ENCODE assay signal across 24 mouse cellular contexts in the genomic region with DNA sequence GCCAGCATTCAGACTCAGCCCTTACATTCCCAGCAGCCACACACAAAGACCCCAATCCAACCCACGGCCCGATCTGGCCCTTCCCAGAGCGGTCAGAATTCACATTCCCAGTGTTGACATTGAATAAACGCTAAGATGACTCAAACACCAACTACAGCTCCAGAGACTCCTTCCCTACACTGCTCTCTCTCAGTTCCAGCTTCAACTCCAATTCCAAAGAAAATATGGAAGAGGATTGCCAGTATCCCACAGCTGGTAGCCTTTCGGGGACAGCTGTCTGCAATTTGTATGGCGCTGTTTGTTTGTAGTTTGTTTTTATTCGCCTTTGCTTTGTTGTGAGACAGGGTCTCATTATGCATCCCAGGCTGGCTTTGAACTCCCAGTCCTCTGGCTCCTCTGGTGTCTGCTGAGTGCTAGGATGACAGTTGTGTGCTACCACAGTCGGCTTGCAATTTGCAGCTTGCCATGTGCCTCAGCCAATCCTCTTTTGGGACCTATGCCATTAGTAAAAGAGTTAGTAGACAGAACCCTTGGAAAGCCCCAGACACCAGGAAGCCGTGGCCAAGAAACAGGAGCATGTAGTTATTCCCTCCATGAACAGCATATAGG. TPM values are rescaled to one million over a fixed set of nuclear protein-coding genes. Genes with fewer than 3 reads are reported as not detected.
DNase-seq lines count a peak whose midpoint lies in the region; ATAC-seq lines count a peak whose summit lies in the region.
"Had no signal": no experiment of that assay in that cellular context is flagged by ENCODE, and none has a peak within 500 bp of the region (broad histone marks: within the 10 kb centered on the region; RNA-seq: fewer than 3 reads in every experiment).

No protein-coding gene starts in this region.

- no peak overlapping the region for H3K27ac ChIP-seq in forebrain, embryonic 16.5 days (ENCODE audit: low read length)
- H3K27ac ChIP-seq in forebrain, embryonic 11.5 days (ENCODE audit: low read depth, low read length) = no peak overlapping the region
- H3K27ac ChIP-seq in kidney, embryonic 16.5 days (ENCODE audit: low read length) = peak overlapping the region; percentile 50
- H3K27ac ChIP-seq in kidney, embryonic 15.5 days = no peak overlapping the region
- peak overlapping the region; percentile 31 for H3K27ac ChIP-seq in limb, embryonic 10.5 days
- no peak overlapping the region for H3K27ac ChIP-seq in midbrain, embryonic 15.5 days
- H3K27ac ChIP-seq: heart, embryonic 15.5 days; neural tube, embryonic 15.5 days; stomach, embryonic 15.5 days had no signal

- H3K4me1 ChIP-seq in forebrain, embryonic 16.5 days (replicated peaks; ENCODE audit: control insufficient read depth, insufficient read depth, low read length) = peaks cover 17% of the 10 kb centered on the region
- peaks cover 4% of the 10 kb centered on the region for H3K4me1 ChIP-seq in forebrain, embryonic 11.5 days (replicated peaks; ENCODE audit: control insufficient read depth, insufficient read depth, low read length)
- peaks cover 41% of the 10 kb centered on the region for H3K4me1 ChIP-seq in kidney, embryonic 16.5 days (ENCODE audit: insufficient read depth, low read length)
- peaks cover 36% of the 10 kb centered on the region for H3K4me1 ChIP-seq in kidney, embryonic 15.5 days
- H3K4me1 ChIP-seq in limb, embryonic 10.5 days = peaks cover 50% of the 10 kb centered on the region
- 0 out of 2 replicates have a peak, but pooled peaks cover 7% of the 10 kb centered on the region for H3K4me1 ChIP-seq in midbrain, embryonic 15.5 days

- H3K36me3 ChIP-seq in forebrain, embryonic 16.5 days (ENCODE audit: control insufficient read depth, insufficient read depth) = no peaks in the 10 kb centered on the region
- no peaks in the 10 kb centered on the region for H3K36me3 ChIP-seq in forebrain, embryonic 11.5 days (ENCODE audit: control insufficient read depth, insufficient read depth, low read length)
- H3K36me3 ChIP-seq in kidney, embryonic 16.5 days (ENCODE audit: insufficient read depth, low read length) = no peaks in the 10 kb centered on the region
- H3K36me3 ChIP-seq in kidney, embryonic 15.5 days = no peaks in the 10 kb centered on the region
- H3K36me3 ChIP-seq in limb, embryonic 10.5 days = no peaks in the 10 kb centered on the region
- no peaks in the 10 kb centered on the region for H3K36me3 ChIP-seq in midbrain, embryonic 15.5 days (replicated peaks)
- H3K36me3 ChIP-seq: G1E; heart, embryonic 15.5 days; neural tube, embryonic 15.5 days; stomach, embryonic 15.5 days had no signal

- H3K4me2 ChIP-seq in forebrain, embryonic 16.5 days (ENCODE audit: low read length) = no peak overlapping the region
- H3K4me2 ChIP-seq in forebrain, embryonic 11.5 days (ENCODE audit: low read depth, low read length, severe bottlenecking) = no peak overlapping the region
- H3K4me2 ChIP-seq in kidney, embryonic 16.5 days (replicated peaks; ENCODE audit: low read depth, low read length) = no peak overlapping the region
- no peak overlapping the region for H3K4me2 ChIP-seq in kidney, embryonic 15.5 days
- no peak overlapping the region for H3K4me2 ChIP-seq in midbrain, embryonic 15.5 days
- H3K4me2 ChIP-seq: heart, embryonic 15.5 days; neural tube, embryonic 15.5 days; stomach, embryonic 15.5 days had no signal

- no peaks in the 10 kb centered on the region for H3K9me3 ChIP-seq in forebrain, embryonic 16.5 days (ENCODE audit: control insufficient read depth, low read length)
- no peaks in the 10 kb centered on the region for H3K9me3 ChIP-seq in forebrain, embryonic 11.5 days (ENCODE audit: control insufficient read depth, low read length)
- H3K9me3 ChIP-seq in kidney, embryonic 16.5 days (ENCODE audit: low read length) = no peaks in the 10 kb centered on the region
- no peaks in the 10 kb centered on the region for H3K9me3 ChIP-seq in kidney, embryonic 15.5 days (replicated peaks)
- no peaks in the 10 kb centered on the region for H3K9me3 ChIP-seq in limb, embryonic 10.5 days (replicated peaks)
- no peaks in the 10 kb centered on the region for H3K9me3 ChIP-seq in midbrain, embryonic 15.5 days
- H3K9me3 ChIP-seq: heart, embryonic 15.5 days; neural tube, embryonic 15.5 days; stomach, embryonic 15.5 days had no signal

- H3K9ac ChIP-seq in forebrain, embryonic 16.5 days (replicated peaks; ENCODE audit: low read depth, low read length) = no peak overlapping the region
- no peak overlapping the region for H3K9ac ChIP-seq in forebrain, embryonic 11.5 days (ENCODE audit: low read length)
- H3K9ac ChIP-seq in kidney, embryonic 16.5 days (replicated peaks; ENCODE audit: low read length) = no peak overlapping the region
- no peak overlapping the region for H3K9ac ChIP-seq in kidney, embryonic 15.5 days
- no peak overlapping the region for H3K9ac ChIP-seq in midbrain, embryonic 15.5 days
- H3K9ac ChIP-seq: heart, embryonic 15.5 days; liver, postnatal 0 days; neural tube, embryonic 15.5 days; stomach, embryonic 15.5 days had no signal

- no peak overlapping the region for H3K4me3 ChIP-seq in forebrain, embryonic 16.5 days (replicated peaks; ENCODE audit: low read length)
- no peak overlapping the region for H3K4me3 ChIP-seq in forebrain, embryonic 11.5 days (ENCODE audit: low read depth, low read length)
- H3K4me3 ChIP-seq in kidney, embryonic 16.5 days (ENCODE audit: low read length) = no peak overlapping the region
- no peak overlapping the region for H3K4me3 ChIP-seq in kidney, embryonic 15.5 days (replicated peaks)
- H3K4me3 ChIP-seq in limb, embryonic 10.5 days = no peak overlapping the region
- H3K4me3 ChIP-seq in midbrain, embryonic 15.5 days = no peak overlapping the region
- H3K4me3 ChIP-seq: heart, embryonic 15.5 days; neural tube, embryonic 15.5 days; stomach, embryonic 15.5 days had no signal

- no peaks in the 10 kb centered on the region for H3K27me3 ChIP-seq in forebrain, embryonic 16.5 days (replicated peaks; ENCODE audit: control insufficient read depth, insufficient read depth, low read length)
- no peaks in the 10 kb centered on the region; the same call in 1 of the 2 replicates for H3K27me3 ChIP-seq in forebrain, embryonic 11.5 days (ENCODE audit: control insufficient read depth, insufficient read depth, low read length)
- H3K27me3 ChIP-seq in kidney, embryonic 16.5 days (ENCODE audit: insufficient read depth, low read length) = no peaks in the 10 kb centered on the region
- H3K27me3 ChIP-seq in kidney, embryonic 15.5 days = 0 out of 2 replicates have a peak, but pooled peaks cover 5% of the 10 kb centered on the region
- peaks cover 75% of the 10 kb centered on the region for H3K27me3 ChIP-seq in limb, embryonic 10.5 days (ENCODE audit: low read depth, poor library complexity, severe bottlenecking)
- H3K27me3 ChIP-seq in midbrain, embryonic 15.5 days (replicated peaks) = 0 out of 2 replicates have a peak, but pooled peaks cover 8% of the 10 kb centered on the region
- H3K27me3 ChIP-seq: heart, embryonic 15.5 days; stomach, embryonic 15.5 days had no signal

- WGBS in forebrain, embryonic 16.5 days = 40% methylated on average over 9 of the region's 9 CpGs
- WGBS in forebrain, embryonic 11.5 days = 60% methylated on average over 9 of the region's 9 CpGs
- 53% methylated on average over 9 of the region's 9 CpGs for WGBS in kidney, embryonic 16.5 days
- WGBS in kidney, embryonic 15.5 days = 50% methylated on average over 9 of the region's 9 CpGs
- WGBS in limb, embryonic 10.5 days = 10% methylated on average over 9 of the region's 9 CpGs
- WGBS in midbrain, embryonic 15.5 days = 56% methylated on average over 9 of the region's 9 CpGs

- no peak for DNase-seq in forebrain, embryonic 11.5 days (ENCODE audit: low spot score)
- peak; percentile 47 for DNase-seq in lung, postnatal 10 days
- DNase-seq in lung, adult 18-20 months = no peak
- no peak for DNase-seq in limb, embryonic 10.5 days (ENCODE audit: low spot score)
- DNase-seq: adrenal gland, postnatal 14 days; cerebellum, adult 11 months; cerebellum, postnatal 25 days; gastrocnemius, postnatal 10 days; heart, adult 18-20 months; heart, postnatal 4 days; left cerebral cortex, postnatal 4 days; liver, postnatal 0 days; thymus, adult 18-20 months; thymus, postnatal 4 days had no signal

- peak; percentile 74 for ATAC-seq in forebrain, embryonic 16.5 days
- ATAC-seq in forebrain, embryonic 11.5 days (replicated peaks; ENCODE audit: low FRiP score) = no peak
- ATAC-seq in kidney, embryonic 16.5 days (ENCODE audit: low FRiP score, low TSS enrichment) = no peak
- no peak for ATAC-seq in kidney, embryonic 15.5 days (replicated peaks; ENCODE audit: low FRiP score)
- no peak for ATAC-seq in midbrain, embryonic 15.5 days (replicated peaks)
- ATAC-seq: activated CD4-positive, CD25-positive, alpha-beta regulatory T cell, adult 4 months; liver, postnatal 0 days; midbrain, embryonic 16.5 days had no signal

RNA-seq across cellular contexts. Expression of a gene that starts 51.0 kb away (rescaled TPM):
- 5.5 and 5.8 TPM in 2 replicates for polyA plus RNA-seq in forebrain, embryonic 16.5 days (2015; fragmentation: Nextera tagmentation; extraction: Ambion mirVana)
- 9.4 and 10.0 TPM in 2 replicates for polyA plus RNA-seq in forebrain, embryonic 11.5 days (2014; fragmentation: Nextera tagmentation; extraction: Ambion mirVana)
- 29.9 and 31.6 TPM in 2 replicates for polyA plus RNA-seq in kidney, embryonic 16.5 days (2015; fragmentation: Nextera tagmentation; extraction: Ambion mirVana)
- 29.3 and 33.2 TPM in 2 replicates for polyA plus RNA-seq in kidney, embryonic 15.5 days (2015; fragmentation: Nextera tagmentation; extraction: Ambion mirVana)
- 32.4 and 34.8 TPM in 2 replicates for polyA plus RNA-seq in limb, embryonic 10.5 days (2016; fragmentation: Nextera tagmentation; extraction: Ambion mirVana)
- 4.3 and 5.5 TPM in 2 replicates for polyA plus RNA-seq in midbrain, embryonic 15.5 days (2015; fragmentation: Nextera tagmentation; extraction: Ambion mirVana)
- polyA plus RNA-seq: G1E had no signal

Comparison
In these comparisons a context has a peak if more than half of its experiments do, and no peak if none do; other contexts are left out.
1. H3K27ac ChIP-seq: peak in kidney, embryonic 16.5 days (single experiment) and limb, embryonic 10.5 days (single experiment); none in forebrain, embryonic 16.5 days (single experiment), forebrain, embryonic 11.5 days (single experiment), kidney, embryonic 15.5 days (single experiment) and midbrain, embryonic 15.5 days (single experiment).